Mouse (Mus musculus): ENCODE data around the gene Pde6g. TPM values are rescaled to one million over a fixed set of nuclear protein-coding genes. Genes with fewer than 3 reads are reported as not detected.
"Not testable (repeated sequence)": the region's sequence is repeated elsewhere in the genome, so short reads cannot be mapped to it uniquely, and the experiment has no call there.

The Pde6g gene
- total RNA-seq, 2 experiments from 2014 or later = 0.44 TPM; not detected in 1

DNA sequence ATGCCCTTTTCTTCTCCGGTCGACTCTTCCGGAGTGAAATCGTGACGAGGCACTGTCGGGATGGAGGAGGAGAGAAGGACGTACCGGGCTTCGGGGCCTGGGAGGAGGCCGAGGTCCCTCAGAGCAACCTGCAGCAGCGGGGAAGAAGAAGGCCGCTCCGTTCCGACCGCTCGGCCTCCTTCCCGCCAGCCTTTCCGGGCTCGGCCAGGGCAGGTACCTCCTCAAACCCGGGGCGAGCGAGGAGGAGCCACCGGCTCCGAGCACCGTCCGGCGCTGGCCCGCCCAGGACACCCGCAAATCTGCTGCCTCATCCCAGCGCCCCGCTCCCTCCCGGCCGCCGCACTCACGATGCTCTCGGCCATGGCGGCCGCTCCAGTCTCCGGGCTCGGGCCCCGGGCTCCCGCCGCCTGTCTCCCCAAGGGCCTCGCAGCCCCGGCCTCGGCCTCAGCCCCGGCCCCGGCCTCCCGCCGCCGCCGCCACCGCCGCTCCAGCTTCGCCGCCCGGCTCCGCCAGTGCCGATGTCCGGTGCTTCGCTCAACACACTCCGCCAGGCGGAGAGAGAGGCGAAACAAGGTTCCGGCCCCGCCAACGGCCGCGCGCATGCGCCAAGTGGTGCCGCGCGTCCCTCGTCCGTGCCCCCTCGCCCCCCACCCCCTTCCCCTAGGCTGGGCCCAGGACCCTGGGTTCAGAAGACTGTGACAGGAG is 16.0 kb downstream of the Pde6g start, which contains the start of gene Nploc4:
Gene Nploc4 (minus strand): TSS at position 557 of the 705 bp plus-strand sequence.
- TF ChIP-seq CTCF (conservative IDR thresholded peaks at IDR 0.05) = peak; percentile 51
- H3K4me3 ChIP-seq = peak within 1 kb of the TSS; percentile 97
- H3K27ac ChIP-seq = peak within 1 kb of the TSS; percentile 96
- DNase-seq (ENCODE audit: low spot score in 2 of 2) = peak; percentile 82 to 87

DNA sequence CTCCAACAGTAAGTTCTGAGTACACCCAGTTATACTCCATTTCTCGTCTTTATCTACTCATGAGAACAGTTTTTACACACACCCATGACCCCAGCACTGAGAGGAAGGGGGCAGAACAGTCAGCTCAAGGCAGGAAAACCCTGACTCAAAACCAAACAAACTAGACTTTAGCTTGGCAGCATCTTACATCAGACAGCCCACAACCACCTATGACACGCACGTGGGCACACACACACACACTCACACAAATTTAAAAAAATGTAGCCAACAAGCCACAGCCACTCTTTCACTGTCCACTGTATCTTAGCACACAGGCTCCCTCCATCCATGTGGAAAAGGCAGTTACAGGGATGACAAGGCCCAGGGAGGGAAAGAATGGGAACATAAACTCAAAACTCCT is 26.6 kb downstream of the Pde6g start:
- Histone ChIP-seq H3K4me3 (no peak overlapping the region), H3K27ac (no peak overlapping the region)
- no peak for DNase-seq (ENCODE audit: low spot score in 2 of 2)
- no peak for TF ChIP-seq CTCF (conservative IDR thresholded peaks at IDR 0.05)

GRCm38 (mm10) chr11:120423569-120424295 is 29.6 kb downstream of the Pde6g start:
- TF ChIP-seq CTCF (conservative IDR thresholded peaks at IDR 0.05) = peak; percentile 89
- Histone ChIP-seq H3K27ac (no peak overlapping the region), H3K4me3 (no peak overlapping the region)
- DNase-seq (ENCODE audit: low spot score in 2 of 2) = peak; percentile 32 to 77

DNA sequence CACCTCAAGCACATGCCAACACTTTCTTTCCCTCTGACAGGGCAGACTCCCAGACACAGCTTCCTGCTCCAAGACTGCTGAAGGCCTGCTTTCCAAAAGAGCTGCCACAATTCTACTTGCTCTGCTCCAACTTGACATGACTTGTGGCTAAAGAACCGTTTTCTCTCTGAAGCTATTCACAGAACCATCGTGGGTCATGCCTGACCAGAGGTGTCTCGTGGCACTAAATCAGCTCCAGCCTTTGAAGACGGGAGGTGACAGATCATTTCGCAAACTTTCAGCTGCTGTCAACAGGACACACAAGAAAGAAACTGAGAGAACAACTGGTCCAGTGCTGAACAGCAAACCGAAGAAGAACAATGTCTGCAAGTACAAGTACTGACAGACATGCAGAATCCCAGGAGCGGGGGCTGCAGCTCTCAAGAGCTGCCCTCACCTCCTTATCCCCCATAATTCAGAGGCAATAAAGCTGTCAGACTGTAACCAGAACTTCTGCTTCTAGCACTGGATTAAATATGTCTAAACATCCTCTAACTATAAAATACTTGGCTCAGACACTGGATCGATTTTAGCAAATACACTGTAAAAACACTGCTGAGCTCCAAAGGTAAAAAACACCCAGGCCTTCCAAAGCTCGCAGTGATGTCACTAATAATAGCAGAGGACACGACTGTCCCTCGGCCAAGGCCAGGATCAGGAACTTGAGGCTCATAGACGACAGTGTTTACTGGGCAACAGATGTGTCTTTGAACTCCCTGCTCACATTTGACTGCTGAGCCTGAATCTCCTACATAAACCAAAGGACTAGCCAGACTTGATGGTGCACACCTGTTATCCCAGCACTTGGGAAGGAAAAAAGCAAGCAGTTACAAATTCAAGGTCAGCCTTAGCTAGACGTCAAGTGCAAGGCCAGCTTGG is 30.4 kb downstream of the Pde6g start:
- Histone ChIP-seq H3K27ac (no peak overlapping the region), H3K4me3 (no peak overlapping the region)
- no peak for TF ChIP-seq CTCF (conservative IDR thresholded peaks at IDR 0.05)
- no peak for DNase-seq (ENCODE audit: low spot score in 2 of 2)

- no peak for DNase-seq (ENCODE audit: low spot score in 2 of 2)
- no peak overlapping the region for H3K4me3 ChIP-seq
- no peak for TF ChIP-seq CTCF (conservative IDR thresholded peaks at IDR 0.05)
- no peak overlapping the region for H3K27ac ChIP-seq
Measured at GRCm38 (mm10) chr11:120418592-120418991, 34.7 kb downstream of the Pde6g start.

DNA sequence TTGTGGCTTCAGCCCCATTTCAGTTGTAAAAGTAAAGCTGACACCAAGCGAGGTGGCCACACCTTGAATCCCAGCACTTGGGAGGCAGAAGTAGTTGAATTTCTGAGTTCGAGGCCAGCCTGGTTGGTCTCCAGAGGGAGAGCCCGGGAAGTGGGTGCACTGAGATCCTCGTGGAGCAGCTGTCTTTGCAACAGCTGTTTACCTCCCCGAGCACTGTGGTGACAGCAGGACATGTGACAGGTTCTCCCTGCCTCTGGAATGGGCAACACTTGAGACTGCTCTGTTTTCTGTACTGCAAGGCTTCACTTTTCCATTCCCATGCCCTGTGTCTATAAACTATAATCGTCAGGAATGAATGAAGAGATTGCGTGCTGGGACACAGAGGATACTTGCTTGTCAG is 35.4 kb downstream of the Pde6g start:
- Histone ChIP-seq H3K27ac (no peak overlapping the region), H3K4me3 (no peak overlapping the region)
- no peak for DNase-seq (ENCODE audit: low spot score in 2 of 2)
- no peak for TF ChIP-seq CTCF (conservative IDR thresholded peaks at IDR 0.05)

DNA sequence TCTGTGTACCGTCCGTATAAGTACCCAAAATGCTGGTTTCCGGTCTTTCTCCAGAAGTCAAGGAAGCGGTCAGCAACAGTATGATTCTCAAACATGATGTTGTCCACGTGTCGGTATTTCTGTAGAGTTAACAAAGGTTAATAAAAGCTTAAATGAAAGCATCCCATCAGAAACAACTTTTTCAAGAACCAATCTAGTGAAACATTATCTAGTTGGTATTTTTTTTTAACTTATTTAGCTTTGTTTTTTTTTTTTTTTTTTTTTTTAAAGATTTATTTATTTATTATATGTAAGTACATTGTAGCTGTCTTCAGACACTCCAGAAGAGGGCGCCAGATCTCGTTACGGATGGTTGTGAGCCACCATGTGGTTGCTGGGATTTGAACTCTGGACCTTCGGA is 39.7 kb downstream of the Pde6g start:
- not testable (repeated sequence) for H3K4me3 ChIP-seq; DNase-seq (ENCODE audit: low spot score in 2 of 2); H3K27ac ChIP-seq

- DNase-seq (ENCODE audit: low spot score in 2 of 2) = no peak
- no peak overlapping the region for H3K4me3 ChIP-seq
- no peak for TF ChIP-seq CTCF (conservative IDR thresholded peaks at IDR 0.05)
- H3K27ac ChIP-seq = no peak overlapping the region
Measured at GRCm38 (mm10) chr11:120406445-120406844, 46.9 kb downstream of the Pde6g start.

DNA sequence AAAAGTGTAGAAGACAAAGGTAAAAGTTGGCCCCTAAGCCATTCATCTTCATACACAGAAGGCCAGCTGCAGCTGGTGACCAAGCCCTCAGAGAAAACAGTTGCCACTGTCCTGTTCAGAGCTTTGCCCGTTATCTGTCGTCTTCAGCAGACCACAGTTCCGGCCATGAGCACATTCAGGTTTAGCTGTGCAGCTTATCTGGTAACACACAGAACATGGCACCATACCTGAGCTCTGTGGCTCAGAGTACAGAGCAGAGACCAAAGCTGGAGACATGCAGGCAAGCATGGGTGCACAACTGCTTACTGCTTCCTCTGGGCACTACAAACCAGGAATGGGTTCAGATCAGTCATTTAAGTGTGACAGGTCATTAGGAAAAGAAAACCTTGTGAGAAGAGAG is 47.4 kb downstream of the Pde6g start:
- Histone ChIP-seq H3K27ac (no peak overlapping the region), H3K4me3 (no peak overlapping the region)
- no peak for TF ChIP-seq CTCF (conservative IDR thresholded peaks at IDR 0.05)
- no peak for DNase-seq (ENCODE audit: low spot score in 2 of 2)

GRCm38 (mm10) chr11:120404814-120405213 is 48.5 kb downstream of the Pde6g start:
- DNase-seq (ENCODE audit: low spot score in 2 of 2) = no peak
- TF ChIP-seq CTCF (conservative IDR thresholded peaks at IDR 0.05) = no peak
- no peak overlapping the region for H3K27ac ChIP-seq
- no peak overlapping the region for H3K4me3 ChIP-seq

DNA sequence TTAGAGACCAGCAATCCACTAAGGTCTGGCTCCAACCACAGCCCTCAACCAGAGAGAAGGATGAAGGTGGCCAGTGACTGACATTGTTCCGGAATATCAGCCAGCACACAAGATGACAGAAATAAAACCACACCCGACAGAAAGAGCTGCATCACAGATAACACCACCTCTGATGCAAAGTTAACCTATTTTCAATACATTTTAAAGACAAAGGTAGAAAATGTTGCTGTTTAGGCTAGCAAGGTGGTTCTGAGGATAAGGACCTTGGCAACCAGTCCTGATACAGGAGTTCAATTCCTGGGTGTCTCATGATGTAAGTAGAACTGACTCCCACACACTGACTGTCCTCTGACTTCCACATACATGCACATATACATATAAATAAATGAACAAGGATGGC is 54.0 kb downstream of the Pde6g start:
- no peak for TF ChIP-seq CTCF (conservative IDR thresholded peaks at IDR 0.05)
- no peak overlapping the region for H3K27ac ChIP-seq
- no peak for DNase-seq (ENCODE audit: low spot score in 2 of 2)
- H3K4me3 ChIP-seq = no peak overlapping the region

Other genes starting within 250 kb of the Pde6g start
- gene Bahcc1, start 220.6 kb downstream of the Pde6g start, total RNA-seq (2021) = 10 to 100 TPM; 19.9 to 20.7 TPM
- 1,000 to 10,000 TPM; 1,285 to 1,295 TPM for gene Actg1, start 105.0 kb downstream of the Pde6g start, total RNA-seq (2021)
- 1 to 10 TPM in 1 of 2 experiments, under 1 TPM in 1; 0.69 to 1.1 TPM for gene Fscn2, start 92.0 kb downstream of the Pde6g start, total RNA-seq (2021)
- 10 to 100 TPM; 17.7 to 19.5 TPM for gene Faap100, start 74.7 kb downstream of the Pde6g start, total RNA-seq (2021)
- 10 to 100 TPM; 64.1 to 70.1 TPM for gene Nploc4, start 15.8 kb downstream of the Pde6g start, total RNA-seq (2021)
- gene Tspan10, start 10.9 kb downstream of the Pde6g start, total RNA-seq (2021) = under 1 TPM in 1 of 2 experiments, not detected in 1; 0.20 TPM
- 10 to 100 TPM; 17.7 to 19.0 TPM for gene Oxld1, start 4.6 kb upstream of the Pde6g start, total RNA-seq (2021)
- 10 to 100 TPM; 20.0 to 32.3 TPM for gene Ccdc137, start 4.6 kb upstream of the Pde6g start, total RNA-seq (2021)
- 10 to 100 TPM; 52.0 to 54.8 TPM for gene Arl16, start 14.1 kb upstream of the Pde6g start, total RNA-seq (2021)
- gene Mrpl12, start 31.1 kb upstream of the Pde6g start, total RNA-seq (2021) = 10 to 100 TPM; 63.2 to 68.1 TPM
- gene Slc25a10, start 38.3 kb upstream of the Pde6g start, total RNA-seq (2021) = 10 to 100 TPM; 19.8 to 22.3 TPM
- not detected for gene Gcgr, start 77.2 kb upstream of the Pde6g start, total RNA-seq (2021)
- gene Mcrip1, start 96.2 kb upstream of the Pde6g start, total RNA-seq (2021) = 10 to 100 TPM; 65.2 to 67.6 TPM
- gene Ppp1r27, start 97.6 kb upstream of the Pde6g start, total RNA-seq (2021) = not detected
- gene P4hb, start 119.8 kb upstream of the Pde6g start, total RNA-seq (2021) = 100 to 1,000 TPM; 106 to 118 TPM
- gene Arhgdia, start 128.1 kb upstream of the Pde6g start, total RNA-seq (2021) = 100 to 1,000 TPM; 270 to 277 TPM
- 10 to 100 TPM; 58.0 to 66.8 TPM for gene Alyref, start 144.9 kb upstream of the Pde6g start, total RNA-seq (2021)
- gene Anapc11, start 144.9 kb upstream of the Pde6g start, total RNA-seq (2021) = 10 to 100 TPM; 87.1 to 89.6 TPM
- 1 to 10 TPM; 1.3 to 1.7 TPM for gene Npb, start 155.0 kb upstream of the Pde6g start, total RNA-seq (2021)
- gene Pcyt2, start 164.4 kb upstream of the Pde6g start, total RNA-seq (2021) = 100 to 1,000 TPM; 128 to 142 TPM
- gene Sirt7, start 171.7 kb upstream of the Pde6g start, total RNA-seq (2021) = 10 to 100 TPM; 42.9 to 46.4 TPM
- 10 to 100 TPM; 71.6 to 80.3 TPM for gene Mafg, start 180.1 kb upstream of the Pde6g start, total RNA-seq (2021)
- gene Pycr1, start 190.3 kb upstream of the Pde6g start, total RNA-seq (2021) = 1 to 10 TPM; 1.3 to 1.8 TPM
- gene Myadml2, start 194.7 kb upstream of the Pde6g start, total RNA-seq (2021) = 1 to 10 TPM; 3.9 to 8.7 TPM
- gene Notum, start 207.7 kb upstream of the Pde6g start, total RNA-seq (2021) = 1 to 10 TPM; 4.7 to 5.4 TPM
- 10 to 100 TPM; 50.7 to 53.2 TPM for gene Aspscr1, start 219.5 kb upstream of the Pde6g start, total RNA-seq (2021)

Measured in layer of hippocampus, adult 2 months (tissue).